Mouse (Mus musculus): ENCODE results near the gene Dcaf15.

The Dcaf15 gene

GRCm38 (mm10) chr8:84104697-84105609, at the start of gene Dcaf15:
TSS of gene Dcaf15 (minus strand) at chr8:84104768.
- POLR2A ChIA-PET: interaction anchor here (0.6 to 3.2 kb wide), 107 partner anchors 8 to 1400 kb away, joined by 3 to 59 read pairs (median 4); partner anchors contain the start of genes Rfx1 (in 3 of the 4), 4930432K21Rik (in 2 of the 4), Mri1 (in 2 of the 4) and Rln3 (in 2 of the 4)
- CTCF ChIA-PET: interaction anchor here in 3 of 4 experiments (0.6 to 1.7 kb wide), 22 partner anchors 8 to 824 kb away, joined by 3 to 9 read pairs (median 4); partner anchors contain the start of genes Asf1b (in 1 of the 3), Ccdc130 (in 1 of the 3), Gm10644 (in 1 of the 3) and Il27ra (in 1 of the 3)

- ChIA-PET CTCF (no interaction called here), POLR2A (interaction anchor here in 3 of 4 experiments (0.6 to 4.8 kb wide), 27 partner anchors 10 to 434 kb away, joined by 3 to 34 read pairs (median 3); partner anchors contain the start of genes Asf1b (in 1 of the 3), Cacna1a (in 1 of the 3), Ccdc130 (in 1 of the 3) and Dcaf15 (in 1 of the 3))
These were observed 44.6 kb upstream of the Dcaf15 start for GRCm38 (mm10) chr8:84149181-84149580.

- CTCF ChIA-PET: interaction anchor here in 2 of 4 experiments (0.7 to 1.4 kb wide), 3 partner anchors 14 to 193 kb away, joined by 3 read pairs; partner anchors contain the start of gene Asf1b (in 1 of the 2)
- POLR2A ChIA-PET: interaction anchor here in 3 of 4 experiments (0.6 to 4.8 kb wide), 37 partner anchors 9 to 318 kb away, joined by 3 to 34 read pairs (median 3); partner anchors contain the start of genes Dcaf15 (in 2 of the 3), Rfx1 (in 2 of the 3), Asf1b (in 1 of the 3) and Cacna1a (in 1 of the 3)
These were observed 43.9 kb upstream of the Dcaf15 start for GRCm38 (mm10) chr8:84148531-84148850.

- CTCF ChIA-PET: interaction anchor here in 2 of 4 experiments (0.7 to 1.4 kb wide), 3 partner anchors 14 to 192 kb away, joined by 3 read pairs; partner anchors contain the start of gene Asf1b (in 1 of the 2)
These were observed 43.4 kb upstream of the Dcaf15 start, which contains the start of the genes Cc2d1a and 4930432K21Rik for GRCm38 (mm10) chr8:84147769-84148530. TSS of gene Cc2d1a (minus strand) at chr8:84147936. TSS of gene 4930432K21Rik (plus strand) at chr8:84148025.

GRCm38 (mm10) chr8:84147324-84147766, 42.8 kb upstream of the Dcaf15 start:
- ChIA-PET CTCF (interaction anchor here in 2 of 4 experiments (1.2 to 1.4 kb wide), 2 partner anchors 15 to 139 kb away, joined by 3 read pairs; no protein-coding TSS in a partner anchor), POLR2A (interaction anchor here (0.6 to 4.8 kb wide), 30 partner anchors 9 to 432 kb away, joined by 3 to 34 read pairs (median 4); partner anchors contain the start of genes Rfx1 (in 2 of the 4), Adgre5 (in 1 of the 4), Dcaf15 (in 1 of the 4) and Ddx39 (in 1 of the 4))

More at GRCm38 (mm10) chr8:84147769-84148530, 43.4 kb upstream of the Dcaf15 start, which contains the start of the genes Cc2d1a and 4930432K21Rik:
- POLR2A ChIA-PET: interaction anchor here (0.6 to 4.8 kb wide), 42 partner anchors 9 to 433 kb away, joined by 3 to 34 read pairs (median 3); partner anchors contain the start of genes Dcaf15 (in 2 of the 4), Rfx1 (in 2 of the 4), Adgre5 (in 1 of the 4) and Asf1b (in 1 of the 4)

- POLR2A ChIA-PET: interaction anchor here in 1 of 4 experiments (0.6 kb wide), 1 partner anchor 115 kb away, joined by 3 read pairs; no protein-coding TSS in a partner anchor
- CTCF ChIA-PET: interaction anchor here in 2 of 4 experiments (0.5 to 1.3 kb wide), 3 partner anchors 13 to 358 kb away, joined by 3 read pairs; no protein-coding TSS in a partner anchor
These were observed 40.2 kb upstream of the Dcaf15 start for GRCm38 (mm10) chr8:84144636-84145245.

- CTCF ChIA-PET: interaction anchor here (0.5 to 0.6 kb wide), 4 partner anchors 12 to 186 kb away, joined by 3 to 6 read pairs (median 3); partner anchors contain the start of gene Gm10644 (in 1 of the 4)
- POLR2A ChIA-PET: interaction anchor here (0.6 to 4.2 kb wide), 7 partner anchors 8 to 220 kb away, joined by 3 to 19 read pairs (median 4); no protein-coding TSS in a partner anchor
These were observed 36.3 kb upstream of the Dcaf15 start for GRCm38 (mm10) chr8:84140838-84141237.

GRCm38 (mm10) chr8:84137848-84138247, 33.3 kb upstream of the Dcaf15 start:
- CTCF ChIA-PET: interaction anchor here in 1 of 4 experiments (0.6 to 0.7 kb wide), 2 partner anchors 160 to 796 kb away, joined by 3 to 5 read pairs; no protein-coding TSS in a partner anchor

GRCm38 (mm10) chr8:84132225-84132624, 27.7 kb upstream of the Dcaf15 start:
- ChIA-PET POLR2A (interaction anchor here in 3 of 4 experiments (0.9 to 4.6 kb wide), 12 partner anchors 9 to 75 kb away, joined by 3 to 35 read pairs (median 4); partner anchors contain the start of genes 4930432K21Rik (in 1 of the 3), Cc2d1a (in 1 of the 3), Dcaf15 (in 1 of the 3) and Rfx1 (in 1 of the 3)), CTCF (interaction anchor here (0.6 to 1.6 kb wide), 5 partner anchors 12 to 684 kb away, joined by 3 read pairs; no protein-coding TSS in a partner anchor)

More at GRCm38 (mm10) chr8:84137848-84138247, 33.3 kb upstream of the Dcaf15 start:
- POLR2A ChIA-PET: interaction anchor here in 2 of 4 experiments (1.0 to 3.4 kb wide), 6 partner anchors 10 to 63 kb away, joined by 4 to 14 read pairs (median 6); partner anchors contain the start of genes 4930432K21Rik (in 1 of the 2), Cc2d1a (in 1 of the 2) and Dcaf15 (in 1 of the 2)

- ChIA-PET CTCF (interaction anchor here (0.8 to 1.7 kb wide), 8 partner anchors 76 to 123 kb away, joined by 3 to 5 read pairs (median 3); partner anchors contain the start of gene Il27ra (in 1 of the 4)), POLR2A (interaction anchor here (0.5 to 4.6 kb wide), 40 partner anchors 10 to 840 kb away, joined by 3 to 35 read pairs (median 4); partner anchors contain the start of genes Cc2d1a (in 2 of the 4), Ccdc130 (in 2 of the 4), Dcaf15 (in 2 of the 4) and 4930432K21Rik (in 1 of the 4))
These were observed 26.2 kb upstream of the Dcaf15 start for GRCm38 (mm10) chr8:84130806-84131205.

- POLR2A ChIA-PET: interaction anchor here in 3 of 4 experiments (0.7 to 4.6 kb wide), 6 partner anchors 8 to 410 kb away, joined by 3 to 34 read pairs (median 9); partner anchors contain the start of genes 4930432K21Rik (in 1 of the 3), Cc2d1a (in 1 of the 3) and Dcaf15 (in 1 of the 3)
- CTCF ChIA-PET: interaction anchor here in 2 of 4 experiments (0.6 to 1.3 kb wide), 2 partner anchors 81 to 84 kb away, joined by 3 to 5 read pairs; partner anchors contain the start of gene Rln3 (in 1 of the 2)
These were observed 23.7 kb upstream of the Dcaf15 start for GRCm38 (mm10) chr8:84128277-84128676.

- ChIA-PET POLR2A (interaction anchor here in 3 of 4 experiments (0.6 to 3.9 kb wide), 18 partner anchors 9 to 409 kb away, joined by 3 to 14 read pairs (median 4); partner anchors contain the start of genes Dcaf15 (in 3 of the 3), 4930432K21Rik (in 2 of the 3), Cc2d1a (in 2 of the 3) and 1700067K01Rik (in 1 of the 3)), CTCF (interaction anchor here in 1 of 4 experiments (0.6 to 1.6 kb wide), 5 partner anchors 29 to 232 kb away, joined by 3 to 5 read pairs (median 4); partner anchors contain the start of gene Rln3)
These were observed 22.8 kb upstream of the Dcaf15 start for GRCm38 (mm10) chr8:84127202-84127901.

GRCm38 (mm10) chr8:84126742-84127141, 22.2 kb upstream of the Dcaf15 start:
- ChIA-PET POLR2A (interaction anchor here in 3 of 4 experiments (0.6 to 3.9 kb wide), 20 partner anchors 11 to 956 kb away, joined by 3 to 14 read pairs (median 4); partner anchors contain the start of genes Dcaf15 (in 3 of the 3), 1700067K01Rik (in 2 of the 3), 4930432K21Rik (in 2 of the 3) and Cc2d1a (in 2 of the 3)), CTCF (interaction anchor here in 1 of 4 experiments (0.6 to 1.6 kb wide), 4 partner anchors 28 to 232 kb away, joined by 3 to 4 read pairs (median 4); no protein-coding TSS in a partner anchor)

GRCm38 (mm10) chr8:84125656-84126055, 21.1 kb upstream of the Dcaf15 start, which contains the start of gene Podnl1:
TSS of gene Podnl1 (plus strand) at chr8:84125989.
- ChIA-PET CTCF (interaction anchor here in 2 of 4 experiments (0.7 to 1.0 kb wide), 2 partner anchors 9 to 37 kb away, joined by 3 to 5 read pairs; no protein-coding TSS in a partner anchor), POLR2A (interaction anchor here in 3 of 4 experiments (0.6 to 3.9 kb wide), 8 partner anchors 9 to 698 kb away, joined by 3 to 12 read pairs (median 4); partner anchors contain the start of genes Dcaf15 (in 2 of the 3) and Rfx1 (in 1 of the 3))
